Mouse (Mus musculus) embryonic facial prominence, embryonic 15.5 days (tissue): ENCODE measurements around the gene Ddx42. TPM values are rescaled to one million over a fixed set of nuclear protein-coding genes. Genes with fewer than 3 reads are reported as not detected.

Source experiments
- ATAC-seq: fragments of 200-750 bp; cut with Nextera tagmentation; 2 replicates; pipeline ENCODE4 v1.8.0; 2017; ENCODE audit warnings: low read depth, moderate TSS enrichment; ENCODE audit not compliant: insufficient number of reproducible peaks, low FRiP score, low TSS enrichment
- H3K27ac ChIP-seq: fragments of 300-500 bp; sonication (generic); replicated peaks from 2 replicates; pipeline ENCODE4 v1.5.1; 2015; ENCODE audit warnings: mild to moderate bottlenecking, inconsistent platforms
- H3K27me3 ChIP-seq: fragments of 300-500 bp; sonication (generic); 2 replicates; pipeline ENCODE4 v1.6.1; 2015; ENCODE audit warnings: inconsistent platforms
- H3K36me3 ChIP-seq: fragments of 300-500 bp; sonication (generic); 2 replicates; pipeline ENCODE4 v1.6.1; 2015; ENCODE audit warnings: mild to moderate bottlenecking, inconsistent platforms
- H3K4me1 ChIP-seq: fragments of 300-500 bp; sonication (generic); 2 replicates; pipeline ENCODE4 v1.6.1; 2015; ENCODE audit warnings: inconsistent platforms
- H3K4me2 ChIP-seq: fragments of 300-500 bp; sonication (generic); replicated peaks from 2 replicates; pipeline ENCODE4 v1.6.1; 2015; ENCODE audit warnings: mild to moderate bottlenecking, inconsistent platforms
- H3K4me3 ChIP-seq: fragments of 300-500 bp; sonication (generic); replicated peaks from 2 replicates; pipeline ENCODE4 v1.5.1; 2015; ENCODE audit warnings: mild to moderate bottlenecking, inconsistent platforms
- H3K9ac ChIP-seq: fragments of 300-500 bp; sonication (generic); 2 replicates; pipeline ENCODE4 v1.6.1; 2015; ENCODE audit warnings: inconsistent platforms
- H3K9me3 ChIP-seq: fragments of 300-500 bp; sonication (generic); replicated peaks from 2 replicates; pipeline ENCODE4 v1.6.1; 2016; ENCODE audit warnings: inconsistent platforms
- WGBS: fragments of 180-500 bp; shearing (Covaris S2); methylation state at CpG from one replicate; pipeline ENCODE4 v1.1.7; 2015; 5-methylcytosine and 5-hydroxymethylcytosine counted together
- polyA plus RNA-seq: library from polyadenylated mRNA; unstranded; fragments of >200 nt; fragmentation: Nextera tagmentation; extraction: Ambion mirVana; gene quantifications from 2 replicates; pipeline ENCODE4 v1.2.1, GENCODE M21; 2015

Gene Ddx42
- polyA plus RNA-seq, 1 experiment from 2014 or later: 77.5 TPM

- Histone ChIP-seq H3K4me2 (peak within 1 kb of the TSS; percentile 93), H3K27me3 (no peaks in the 10 kb centered on the region), H3K9ac (peak within 1 kb of the TSS; percentile 81), H3K36me3 (peaks cover 47% of the 10 kb centered on the region), H3K9me3 (no peaks in the 10 kb centered on the region), H3K27ac (peak within 1 kb of the TSS; percentile 75), H3K4me3 (peak within 1 kb of the TSS; percentile 81), H3K4me1 (peaks cover 23% of the 10 kb centered on the region)
- WGBS: under 1% methylated on average over 42 of the region's 42 CpGs
- ATAC-seq: peak; percentile 93
These were observed 39.1 kb downstream of the Ddx42 start, which contains the start of the genes Ftsj3 and Psmc5 for GRCm38 (mm10) chr11:106255685-106256451. TSS of gene Ftsj3 (minus strand) at chr11:106256079. TSS of gene Psmc5 (plus strand) at chr11:106256154.

- WGBS: 59% methylated on average over 5 of the region's 5 CpGs
- Histone ChIP-seq H3K9ac (peak overlapping the region; percentile 81; the same call in 1 of the 2 replicates), H3K27me3 (no peaks in the 10 kb centered on the region), H3K27ac (peak overlapping the region; percentile 75; the same call in 1 of the 2 replicates), H3K9me3 (no peaks in the 10 kb centered on the region), H3K4me1 (peaks cover 23% of the 10 kb centered on the region), H3K4me2 (peak overlapping the region; percentile 93), H3K4me3 (peak overlapping the region; percentile 81), H3K36me3 (peaks cover 47% of the 10 kb centered on the region)
- no peak for ATAC-seq
These were observed 40.0 kb downstream of the Ddx42 start for GRCm38 (mm10) chr11:106256775-106257174.

GRCm38 (mm10) chr11:106260826-106261450, 44.2 kb downstream of the Ddx42 start:
- Histone ChIP-seq H3K9ac (no peak overlapping the region), H3K9me3 (no peaks in the 10 kb centered on the region), H3K4me2 (no peak overlapping the region), H3K4me1 (peaks cover 13% of the 10 kb centered on the region), H3K4me3 (no peak overlapping the region), H3K36me3 (peaks cover 65% of the 10 kb centered on the region), H3K27me3 (no peaks in the 10 kb centered on the region), H3K27ac (no peak overlapping the region)
- ATAC-seq: no peak
- 82% methylated on average over 14 of the region's 14 CpGs for WGBS

- no peak for ATAC-seq
These were observed 47.2 kb downstream of the Ddx42 start for GRCm38 (mm10) chr11:106263963-106264362.

GRCm38 (mm10) chr11:106264988-106265387, 48.3 kb downstream of the Ddx42 start:
- Histone ChIP-seq H3K27ac (no peak overlapping the region), H3K9me3 (no peaks in the 10 kb centered on the region), H3K9ac (no peak overlapping the region), H3K4me2 (no peak overlapping the region), H3K4me1 (peaks cover 27% of the 10 kb centered on the region), H3K36me3 (peaks cover 69% of the 10 kb centered on the region), H3K4me3 (no peak overlapping the region), H3K27me3 (no peaks in the 10 kb centered on the region)
- WGBS: 91% methylated on average over 15 of the region's 15 CpGs
- ATAC-seq: no peak

More at GRCm38 (mm10) chr11:106263963-106264362, 47.2 kb downstream of the Ddx42 start:
- peaks cover 20% of the 10 kb centered on the region for H3K4me1 ChIP-seq
- H3K9me3 ChIP-seq: no peaks in the 10 kb centered on the region
- no peaks in the 10 kb centered on the region for H3K27me3 ChIP-seq
- no peak overlapping the region for H3K4me3 ChIP-seq
- no peak overlapping the region for H3K4me2 ChIP-seq
- WGBS: 87% methylated on average over 9 of the region's 9 CpGs
- H3K9ac ChIP-seq: no peak overlapping the region
- peaks cover 74% of the 10 kb centered on the region for H3K36me3 ChIP-seq
- no peak overlapping the region for H3K27ac ChIP-seq

GRCm38 (mm10) chr11:106265570-106265969, 48.8 kb downstream of the Ddx42 start:
- H3K4me3 ChIP-seq: no peak overlapping the region
- WGBS: 88% methylated on average over 4 of the region's 4 CpGs
- peaks cover 33% of the 10 kb centered on the region for H3K4me1 ChIP-seq
- peaks cover 67% of the 10 kb centered on the region for H3K36me3 ChIP-seq
- H3K9ac ChIP-seq: no peak overlapping the region
- no peak for ATAC-seq
- H3K27ac ChIP-seq: no peak overlapping the region
- no peaks in the 10 kb centered on the region for H3K27me3 ChIP-seq
- no peaks in the 10 kb centered on the region for H3K9me3 ChIP-seq
- H3K4me2 ChIP-seq: no peak overlapping the region

GRCm38 (mm10) chr11:106266431-106266830, 49.7 kb downstream of the Ddx42 start:
- no peak overlapping the region for H3K4me3 ChIP-seq
- H3K9ac ChIP-seq: no peak overlapping the region
- H3K36me3 ChIP-seq: peaks cover 59% of the 10 kb centered on the region
- WGBS: 89% methylated on average over 10 of the region's 10 CpGs
- ATAC-seq: no peak
- H3K9me3 ChIP-seq: no peaks in the 10 kb centered on the region
- H3K4me1 ChIP-seq: peaks cover 41% of the 10 kb centered on the region
- H3K27me3 ChIP-seq: no peaks in the 10 kb centered on the region
- peak overlapping the region; percentile 89; the same call in 1 of the 2 replicates for H3K27ac ChIP-seq
- H3K4me2 ChIP-seq: peak overlapping the region; percentile 44; the same call in 1 of the 2 replicates

GRCm38 (mm10) chr11:106267311-106267852, 50.7 kb downstream of the Ddx42 start:
- Histone ChIP-seq H3K9me3 (no peaks in the 10 kb centered on the region), H3K27me3 (no peaks in the 10 kb centered on the region)

GRCm38 (mm10) chr11:106267871-106268270, 51.1 kb downstream of the Ddx42 start:
- peak overlapping the region; percentile 89 for H3K27ac ChIP-seq
- peak overlapping the region; percentile 44 for H3K4me2 ChIP-seq
- no peaks in the 10 kb centered on the region for H3K9me3 ChIP-seq
- H3K4me3 ChIP-seq: peak overlapping the region; percentile 13; the same call in 1 of the 2 replicates
- H3K36me3 ChIP-seq: peaks cover 44% of the 10 kb centered on the region
- H3K9ac ChIP-seq: no peak overlapping the region
- no peaks in the 10 kb centered on the region for H3K27me3 ChIP-seq
- peaks cover 42% of the 10 kb centered on the region for H3K4me1 ChIP-seq
- 69% methylated on average over 5 of the region's 5 CpGs for WGBS
- ATAC-seq: no peak

More at GRCm38 (mm10) chr11:106267311-106267852, 50.7 kb downstream of the Ddx42 start:
- Histone ChIP-seq H3K27ac (peak overlapping the region; percentile 89), H3K36me3 (peaks cover 49% of the 10 kb centered on the region), H3K9ac (no peak overlapping the region), H3K4me2 (peak overlapping the region; percentile 44), H3K4me3 (peak overlapping the region; percentile 29), H3K4me1 (peaks cover 42% of the 10 kb centered on the region)
- ATAC-seq: peak; percentile 51
- 70% methylated on average over 15 of the region's 15 CpGs for WGBS

GRCm38 (mm10) chr11:106268326-106269059, 51.8 kb downstream of the Ddx42 start:
- 0 out of 2 replicates have a peak, but pooled peaks have one; percentile 15 for ATAC-seq
- Histone ChIP-seq H3K27me3 (no peaks in the 10 kb centered on the region), H3K4me3 (peak overlapping the region; percentile 13), H3K27ac (peak overlapping the region; percentile 89), H3K9me3 (no peaks in the 10 kb centered on the region), H3K4me1 (peaks cover 45% of the 10 kb centered on the region), H3K9ac (no peak overlapping the region), H3K36me3 (peaks cover 38% of the 10 kb centered on the region), H3K4me2 (peak overlapping the region; percentile 44)
- WGBS: 26% methylated on average over 8 of the region's 8 CpGs
